Mouse (Mus musculus) liver, embryonic 16.5 days (tissue): Measurements from ENCODE around the gene Tulp1. TPM values are rescaled to one million over a fixed set of nuclear protein-coding genes. Genes with fewer than 3 reads are reported as not detected.

Experiments used
- ATAC-seq: fragments of 200-750 bp; cut with Nextera tagmentation; 2 replicates; pipeline ENCODE4 v1.8.0; 2017; ENCODE audit warnings: low read depth, mild to moderate bottlenecking, moderate number of reproducible peaks, moderate library complexity
- H3K27ac ChIP-seq: fragments of 300-500 bp; sonication (generic); 2 replicates; pipeline ENCODE4 v1.5.1; 2014; ENCODE audit warnings: mild to moderate bottlenecking, low read length
- H3K27me3 ChIP-seq: fragments of 300-500 bp; sonication (generic); 2 replicates; pipeline ENCODE4 v1.6.1; 2014; ENCODE audit warnings: low read depth, low read length, mixed read lengths; ENCODE audit not compliant: control insufficient read depth, insufficient read depth
- H3K36me3 ChIP-seq: fragments of 300-500 bp; sonication (generic); 2 replicates; pipeline ENCODE4 v1.6.1; 2014; ENCODE audit warnings: mild to moderate bottlenecking; ENCODE audit not compliant: control insufficient read depth, insufficient read depth
- H3K4me1 ChIP-seq: fragments of 300-500 bp; sonication (generic); 2 replicates; pipeline ENCODE4 v1.6.1; 2014; ENCODE audit warnings: low read depth, low read length, mixed read lengths; ENCODE audit not compliant: control insufficient read depth
- H3K4me2 ChIP-seq: fragments of 300-500 bp; sonication (generic); 2 replicates; pipeline ENCODE4 v1.6.1; 2014; ENCODE audit warnings: low read depth, low read length, mixed read lengths
- H3K4me3 ChIP-seq: fragments of 300-500 bp; sonication (generic); 2 replicates; pipeline ENCODE4 v1.5.1; 2014; ENCODE audit warnings: low read depth, mild to moderate bottlenecking, low read length
- H3K9ac ChIP-seq: fragments of 300-500 bp; sonication (generic); 2 replicates; pipeline ENCODE4 v1.6.1; 2014; ENCODE audit warnings: low read depth, low read length
- H3K9me3 ChIP-seq: fragments of 300-500 bp; sonication (generic); replicated peaks from 2 replicates; pipeline ENCODE4 v1.6.1; 2016; ENCODE audit warnings: low read length; ENCODE audit not compliant: control insufficient read depth
- WGBS: fragments of 180-500 bp; shearing (Covaris S2); extraction: QIAGEN DNeasy Blood & Tissue Kit; methylation state at CpG from one replicate; pipeline ENCODE4 v1.1.7; 2014; ENCODE audit not compliant: insufficient replicate concordance; 5-methylcytosine and 5-hydroxymethylcytosine counted together
- polyA plus RNA-seq: library from polyadenylated mRNA; unstranded; fragments of >200 nt; fragmentation: Nextera tagmentation; extraction: Ambion mirVana; gene quantifications from 2 replicates; pipeline ENCODE4 v1.2.1, GENCODE M21; 2015

The Tulp1 gene
- polyA plus RNA-seq, 1 experiment from 2014 or later: not detected

DNA sequence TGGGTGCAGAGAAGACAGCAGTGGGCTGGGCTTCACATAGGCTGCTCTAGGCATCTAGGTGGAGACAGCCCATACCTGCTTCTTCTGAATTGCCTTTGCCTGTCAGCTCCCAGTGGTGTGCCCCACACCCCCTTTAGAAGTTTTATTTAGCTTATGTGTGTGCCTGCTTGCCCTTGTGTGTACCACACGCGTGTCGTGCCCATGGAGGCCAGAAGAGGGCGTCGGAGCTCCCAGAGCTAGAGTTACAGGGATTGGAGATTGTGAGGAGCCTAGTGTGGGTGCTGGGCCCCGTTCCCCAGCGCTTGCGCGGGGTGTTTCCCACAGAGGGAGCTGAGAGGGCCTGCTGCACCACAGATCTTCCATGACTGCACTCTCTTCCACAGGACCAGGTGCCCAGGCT lies 48.5 kb downstream of the Tulp1 start:
- H3K4me2 ChIP-seq: no peak overlapping the region
- no peak overlapping the region for H3K4me3 ChIP-seq
- peaks cover 27% of the 10 kb centered on the region for H3K4me1 ChIP-seq
- H3K27me3 ChIP-seq: no peaks in the 10 kb centered on the region
- no peaks in the 10 kb centered on the region; the same call in 1 of the 2 replicates for H3K36me3 ChIP-seq
- WGBS: 86% methylated on average over 9 of the region's 9 CpGs
- no peaks in the 10 kb centered on the region for H3K9me3 ChIP-seq
- no peak for ATAC-seq
- no peak overlapping the region for H3K9ac ChIP-seq
- no peak overlapping the region for H3K27ac ChIP-seq

DNA sequence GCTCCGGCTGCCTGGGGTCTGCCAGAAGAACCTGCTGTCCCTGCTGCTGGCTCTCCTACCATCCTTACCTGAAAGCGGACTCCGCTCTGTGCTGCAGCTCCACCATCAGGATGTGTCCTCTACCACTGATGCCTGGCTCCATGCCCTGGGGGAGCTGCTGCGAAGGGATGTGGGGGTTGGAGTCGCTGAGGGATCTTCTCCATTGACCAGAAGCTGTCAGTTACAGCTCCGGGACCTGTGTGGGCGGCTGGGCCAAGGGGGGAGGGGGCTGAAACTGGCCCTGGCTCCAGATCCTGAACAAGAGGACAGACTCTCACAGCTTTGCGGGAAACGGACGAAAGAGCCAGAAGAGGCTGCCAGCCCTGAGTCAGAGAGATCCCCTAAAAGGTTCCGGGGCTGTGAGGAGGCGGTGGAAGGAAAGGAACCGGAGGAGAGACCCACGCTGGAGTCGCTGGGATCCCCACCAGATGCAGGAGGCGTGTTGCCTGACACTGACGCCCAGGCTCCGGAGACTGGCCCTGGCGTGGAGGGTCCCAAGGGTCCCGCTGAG lies 49.3 kb downstream of the Tulp1 start:
- H3K4me1 ChIP-seq: peaks cover 27% of the 10 kb centered on the region
- ATAC-seq: no peak
- no peak overlapping the region for H3K4me2 ChIP-seq
- WGBS: 86% methylated on average over 20 of the region's 20 CpGs
- H3K4me3 ChIP-seq: no peak overlapping the region
- H3K36me3 ChIP-seq: no peaks in the 10 kb centered on the region
- H3K27me3 ChIP-seq: no peaks in the 10 kb centered on the region
- no peak overlapping the region for H3K27ac ChIP-seq
- H3K9ac ChIP-seq: no peak overlapping the region
- no peaks in the 10 kb centered on the region for H3K9me3 ChIP-seq

GRCm38 (mm10) chr17:28313880-28314225 lies 51.2 kb downstream of the Tulp1 start:
- Histone ChIP-seq H3K36me3 (no peaks in the 10 kb centered on the region), H3K4me1 (peaks cover 27% of the 10 kb centered on the region), H3K27me3 (no peaks in the 10 kb centered on the region), H3K9me3 (no peaks in the 10 kb centered on the region), H3K9ac (peak overlapping the region; percentile 93), H3K27ac (peak overlapping the region; percentile 84), H3K4me3 (peak overlapping the region; percentile 87), H3K4me2 (peak overlapping the region; percentile 98)
- ATAC-seq: peak; percentile 1; the same call in 1 of the 2 replicates
- under 1% methylated on average over 11 of the region's 11 CpGs for WGBS

- Histone ChIP-seq H3K27me3 (no peaks in the 10 kb centered on the region), H3K36me3 (no peaks in the 10 kb centered on the region), H3K4me2 (peak within 1 kb of the TSS; percentile 98), H3K4me1 (peaks cover 31% of the 10 kb centered on the region), H3K9me3 (no peaks in the 10 kb centered on the region), H3K27ac (peak within 1 kb of the TSS; percentile 84), H3K9ac (peak within 1 kb of the TSS; percentile 93), H3K4me3 (peak within 1 kb of the TSS; percentile 87)
- WGBS: under 1% methylated on average over 64 of the region's 69 CpGs
- ATAC-seq: peak; percentile 98
These were observed 51.7 kb downstream of the Tulp1 start, which contains the start of gene Fance for GRCm38 (mm10) chr17:28313212-28313879. Gene Fance, plus strand, starts transcription at chr17:28313519.

DNA sequence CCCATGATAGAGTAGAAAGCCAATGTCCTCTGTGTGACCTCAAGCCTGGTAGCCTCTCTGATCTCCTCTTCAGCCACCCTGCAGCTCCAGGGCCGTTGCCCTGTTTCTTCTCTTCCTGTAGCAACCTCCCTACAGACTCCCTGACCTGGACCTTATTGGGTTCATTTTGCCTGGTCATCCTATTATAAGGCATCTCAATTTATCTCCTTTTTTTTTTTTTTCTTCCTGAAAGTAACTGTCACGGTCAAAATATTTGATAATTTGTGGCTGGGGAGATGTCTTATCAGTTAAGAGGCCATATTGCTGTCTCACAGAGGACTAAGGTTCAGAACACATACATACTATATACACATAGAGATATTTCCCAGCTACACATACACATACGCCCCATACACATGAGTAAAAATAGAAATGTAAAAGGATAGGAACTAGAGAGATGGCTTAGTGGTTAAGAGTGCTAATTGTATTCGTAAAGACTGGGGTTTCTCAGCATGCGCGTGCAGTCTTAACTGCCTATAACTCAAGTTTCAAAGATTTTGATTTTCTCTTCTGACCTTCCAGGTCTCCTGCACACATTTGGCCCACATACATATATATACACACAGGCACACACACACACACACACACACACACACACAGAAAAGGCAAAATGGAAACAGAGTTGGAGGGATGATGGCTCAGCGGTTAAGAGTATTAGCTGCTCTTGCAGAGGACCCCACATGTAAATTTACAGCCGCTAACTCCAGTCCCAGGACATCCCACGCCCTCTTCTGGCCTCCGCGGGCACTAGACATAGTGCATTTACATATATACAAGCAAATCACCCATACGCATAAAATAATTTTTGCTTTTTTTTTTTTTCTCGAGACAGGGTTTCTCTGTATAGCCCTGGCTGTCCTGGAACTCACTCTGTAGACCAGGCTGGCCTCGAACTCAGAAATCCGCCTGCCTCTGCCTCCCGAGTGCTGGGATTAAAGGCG lies 52.5 kb downstream of the Tulp1 start:
- 10% methylated on average over 17 of the region's 17 CpGs for WGBS
- Histone ChIP-seq H3K4me2 (peak overlapping the region; percentile 70), H3K4me3 (peak overlapping the region; percentile 87), H3K9ac (peak overlapping the region; percentile 22), H3K27me3 (no peaks in the 10 kb centered on the region), H3K9me3 (no peaks in the 10 kb centered on the region), H3K4me1 (peaks cover 31% of the 10 kb centered on the region), H3K36me3 (no peaks in the 10 kb centered on the region), H3K27ac (peak overlapping the region; percentile 74)
- ATAC-seq: peak; percentile 0; the same call in 1 of the 2 replicates

DNA sequence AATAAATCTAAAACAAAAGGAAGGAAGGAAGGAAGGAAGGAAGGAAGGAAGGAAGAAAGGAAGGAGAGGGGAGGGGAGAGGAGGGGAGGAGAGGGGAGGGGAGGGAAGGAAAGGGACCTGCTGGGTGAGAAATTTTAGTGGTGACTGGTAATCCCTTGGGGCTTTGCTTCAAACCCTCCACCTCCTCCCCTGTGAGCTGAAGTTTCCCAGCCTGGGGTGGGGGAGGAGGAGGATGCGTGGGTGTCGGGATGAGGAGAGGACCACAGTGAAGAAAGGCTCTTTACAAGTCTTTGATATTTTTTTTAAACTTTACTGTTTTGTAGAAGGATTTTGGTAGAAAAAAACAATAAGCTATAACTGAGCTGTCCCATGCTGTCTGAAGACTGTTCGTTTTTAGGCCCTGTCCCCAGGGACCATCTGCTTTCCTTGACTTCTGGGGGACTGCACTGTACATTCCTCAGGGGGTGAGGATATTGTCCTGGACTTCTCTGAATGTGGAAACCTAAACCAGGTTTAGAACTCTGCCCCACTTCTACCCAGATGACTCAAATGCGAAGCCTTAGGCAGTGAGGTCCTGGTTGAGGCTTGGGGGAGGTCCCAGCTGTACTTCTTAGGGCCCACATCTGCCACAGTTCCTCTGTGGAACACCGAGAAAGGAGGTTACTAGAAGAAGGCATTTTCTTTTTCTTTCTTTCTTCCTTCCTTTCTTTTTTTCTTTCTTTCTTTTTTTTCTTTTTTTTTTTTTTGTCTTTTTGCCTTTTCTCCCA lies 53.5 kb downstream of the Tulp1 start:
- Histone ChIP-seq H3K4me1 (peaks cover 24% of the 10 kb centered on the region), H3K27ac (no peak overlapping the region)
- no peak for ATAC-seq

GRCm38 (mm10) chr17:28310831-28311230 lies 54.2 kb downstream of the Tulp1 start:
- Histone ChIP-seq H3K9me3 (no peaks in the 10 kb centered on the region), H3K36me3 (no peaks in the 10 kb centered on the region), H3K4me3 (no peak overlapping the region), H3K4me2 (no peak overlapping the region), H3K4me1 (peaks cover 24% of the 10 kb centered on the region), H3K9ac (no peak overlapping the region), H3K27ac (no peak overlapping the region), H3K27me3 (no peaks in the 10 kb centered on the region)
- 64% methylated on average over 3 of the region's 3 CpGs for WGBS
- ATAC-seq: no peak

More for the DNA sequence above, 53.5 kb downstream of the Tulp1 start:
- Histone ChIP-seq H3K27me3 (no peaks in the 10 kb centered on the region), H3K9ac (no peak overlapping the region), H3K4me3 (no peak overlapping the region), H3K4me2 (no peak overlapping the region), H3K36me3 (no peaks in the 10 kb centered on the region), H3K9me3 (no peaks in the 10 kb centered on the region)
- WGBS: 76% methylated on average over 5 of the region's 5 CpGs

DNA sequence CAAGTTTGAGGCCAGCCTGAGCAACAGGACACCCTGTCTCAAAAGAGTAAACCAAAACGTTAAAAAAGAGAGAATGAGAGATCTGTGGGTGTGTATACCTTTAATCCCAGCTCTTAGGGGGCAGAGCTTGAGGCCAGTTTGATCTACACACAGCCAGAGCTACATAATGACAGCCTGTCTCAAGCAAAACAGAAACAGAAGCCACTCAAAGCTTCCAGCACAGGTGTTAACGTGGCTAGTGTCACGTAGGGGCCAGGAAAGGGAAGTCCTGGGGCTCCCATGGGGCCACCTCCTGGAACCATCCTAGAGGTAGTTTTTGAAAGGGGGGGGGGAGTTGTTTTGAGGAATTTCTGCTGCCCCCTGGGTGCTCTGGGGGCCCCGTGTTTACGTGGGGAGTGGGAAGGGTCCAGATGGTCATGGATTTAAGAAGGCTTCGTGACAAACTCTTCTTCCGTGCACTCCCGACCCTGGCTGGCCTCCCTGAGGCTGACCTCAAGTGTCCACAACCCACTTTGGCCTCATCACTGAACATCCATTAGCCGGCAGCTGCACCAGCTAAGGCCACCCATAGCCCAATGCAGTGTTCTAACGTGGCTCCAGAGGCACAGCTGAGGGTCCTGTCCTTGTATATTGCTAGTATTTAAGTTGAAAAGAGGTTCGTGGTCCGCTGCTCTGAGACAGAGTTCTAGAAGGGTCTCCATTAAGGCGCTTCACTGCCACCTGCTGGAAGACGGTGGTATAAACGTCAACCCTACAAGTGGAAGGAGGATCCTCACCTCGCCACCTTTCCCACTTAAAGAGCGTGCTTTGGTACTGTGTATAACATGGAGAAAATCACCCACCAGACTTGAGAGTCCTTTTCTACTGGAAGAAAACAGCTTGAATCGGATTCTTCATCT lies 56.5 kb downstream of the Tulp1 start:
- WGBS: 14% methylated on average over 18 of the region's 18 CpGs
- H3K4me3 ChIP-seq: no peak overlapping the region
- H3K4me2 ChIP-seq: peak overlapping the region; percentile 41
- no peaks in the 10 kb centered on the region for H3K27me3 ChIP-seq
- no peak overlapping the region for H3K27ac ChIP-seq
- peak overlapping the region; percentile 12; the same call in 1 of the 2 replicates for H3K9ac ChIP-seq
- H3K9me3 ChIP-seq: no peaks in the 10 kb centered on the region
- H3K4me1 ChIP-seq: peaks cover 16% of the 10 kb centered on the region
- no peaks in the 10 kb centered on the region for H3K36me3 ChIP-seq
- ATAC-seq: no peak
